Mouse (Mus musculus) heart, postnatal 25 days (tissue): Measurements from ENCODE around the gene Vsig8. TPM values are rescaled to one million over a fixed set of nuclear protein-coding genes. Genes with fewer than 3 reads are reported as not detected.

Source experiments
- DNase-seq: peaks from one replicate; pipeline ENCODE4 v3.0.0; 2022; ENCODE audit warnings: low spot score
- intact Hi-C: fragments of 180-260 bp; cut with DNase I; formaldehyde crosslinking; loops from one replicate; pipeline ENCODE4 v1.15.1; 2025
- total RNA-seq, 2 experiments: library from RNA; stranded (reverse); gene quantifications; 2 replicates each; pipeline ENCODE4 v1.2.3; 2021

Vsig8 gene
- total RNA-seq, 2 experiments from 2014 or later: not detected

DNA sequence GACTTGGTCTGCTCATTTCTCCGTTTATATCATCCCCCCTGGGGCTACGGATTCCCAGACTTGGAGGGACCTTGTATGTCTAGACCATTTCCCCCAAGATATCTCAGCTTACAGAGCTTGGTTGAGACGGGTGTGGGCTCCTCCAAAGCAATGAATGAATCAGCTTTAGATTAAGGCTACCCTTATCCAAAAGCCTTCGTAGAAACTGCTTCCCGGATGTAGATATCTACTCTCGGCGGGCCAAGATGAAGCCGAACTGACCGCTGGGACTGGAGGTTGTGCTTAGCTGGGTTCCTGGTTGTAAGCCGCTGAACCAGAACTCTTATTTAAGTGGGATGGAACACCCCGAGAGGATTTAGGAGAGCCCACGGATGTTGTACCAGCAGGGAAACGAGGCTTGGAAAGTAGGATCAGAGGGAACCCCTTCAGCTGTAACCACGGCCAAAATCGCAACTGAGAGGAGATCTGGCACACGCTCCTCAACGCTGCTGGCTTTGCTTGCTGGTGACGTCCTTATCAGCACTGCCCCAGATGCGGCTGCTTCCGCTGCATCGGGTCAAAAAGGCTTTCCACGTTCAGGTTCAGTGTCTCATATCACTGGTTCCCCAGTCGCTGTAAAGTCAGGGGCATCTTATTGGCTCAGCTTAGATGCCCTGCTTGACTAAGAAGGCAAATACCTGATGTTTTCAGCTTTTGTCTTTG is 29.2 kb upstream of the Vsig8 start:
- intact Hi-C loops: loop anchor here (5.0 kb wide), 1 partner anchor 34 kb away; no protein-coding TSS in a partner anchor
- peak; percentile 59 for DNase-seq

DNA sequence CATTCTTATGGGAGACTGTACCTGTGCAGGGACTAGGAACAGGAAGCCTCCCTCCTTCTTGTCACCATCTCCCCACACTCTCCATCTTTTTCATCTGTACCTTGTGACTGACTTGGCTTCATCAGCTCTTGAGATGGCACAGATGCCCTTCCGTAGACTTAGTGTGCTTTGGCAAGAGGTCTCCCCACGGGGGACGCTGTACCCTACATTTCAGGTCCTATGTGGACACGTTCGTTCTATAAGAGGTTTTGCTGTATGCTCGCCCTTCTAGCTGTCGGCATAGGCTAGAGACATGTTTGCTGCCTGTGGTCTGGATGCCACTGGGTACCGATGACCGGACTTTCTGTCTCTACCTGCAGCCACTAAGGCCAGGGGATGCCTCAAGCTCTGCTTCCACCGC is 28.3 kb upstream of the Vsig8 start:
- intact Hi-C loops: loop anchor here (5.0 kb wide), 1 partner anchor 35 kb away; no protein-coding TSS in a partner anchor

DNA sequence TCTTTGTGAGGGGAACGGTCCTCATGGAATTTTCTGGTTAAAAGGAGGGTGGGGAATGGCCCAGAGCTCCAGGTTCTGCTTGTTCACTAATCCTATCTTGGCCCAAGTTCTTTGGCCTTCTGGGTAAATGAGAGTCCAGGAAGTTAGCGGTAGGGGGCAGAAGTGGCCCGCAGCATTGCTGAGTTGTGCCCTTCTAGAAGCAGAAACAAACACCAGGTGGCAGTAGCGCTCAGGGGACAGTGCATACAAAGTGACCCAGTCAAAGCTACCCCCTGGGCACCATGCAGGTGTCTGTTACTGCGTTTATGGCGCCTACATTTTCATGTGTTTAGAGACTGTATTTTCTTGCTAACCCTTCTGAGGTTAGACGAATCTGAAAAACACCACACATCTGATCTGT is 27.0 kb upstream of the Vsig8 start:
- intact Hi-C loops: loop anchor here (1.0 to 5.0 kb wide), 3 partner anchors 36 to 105 kb away; no protein-coding TSS in a partner anchor
- DNase-seq: peak; percentile 79

More for the DNA sequence above, 28.3 kb upstream of the Vsig8 start:
- DNase-seq: no peak

DNA sequence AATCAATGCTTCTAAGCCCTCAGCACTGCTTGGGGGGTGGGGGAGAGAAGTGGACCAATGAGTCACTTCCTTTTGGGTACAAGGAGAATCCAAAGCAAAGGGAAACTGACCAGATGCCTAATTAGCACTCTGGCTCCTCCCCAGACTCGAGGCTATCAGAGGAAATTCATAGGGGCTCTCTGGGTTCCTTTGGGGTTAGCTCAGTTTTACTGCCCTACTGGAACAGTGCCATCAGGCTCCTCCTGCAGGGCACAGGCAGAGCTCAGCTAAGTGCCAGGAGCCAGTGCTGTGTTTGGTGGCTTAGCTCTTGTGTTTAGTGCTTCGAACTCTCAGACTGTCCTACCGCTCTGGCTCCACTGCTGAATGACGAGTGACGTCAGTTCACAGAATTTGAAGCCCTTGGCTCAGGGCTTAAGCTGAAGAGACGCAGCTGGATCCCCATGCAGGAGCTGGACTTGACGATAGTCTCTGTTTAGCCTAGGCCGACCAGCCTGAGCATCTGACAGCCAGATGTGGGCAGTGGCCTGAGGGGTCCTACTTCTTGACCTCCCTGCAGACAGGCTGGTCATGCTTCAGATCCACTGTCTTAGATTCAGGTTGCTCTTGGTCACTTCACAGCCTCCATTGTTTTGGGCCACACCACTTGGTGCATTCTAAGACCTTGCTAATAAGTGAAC is 25.1 kb upstream of the Vsig8 start:
- DNase-seq: no peak
- intact Hi-C loops: loop anchor here (1.0 kb wide), 1 partner anchor 33 kb away; no protein-coding TSS in a partner anchor

DNA sequence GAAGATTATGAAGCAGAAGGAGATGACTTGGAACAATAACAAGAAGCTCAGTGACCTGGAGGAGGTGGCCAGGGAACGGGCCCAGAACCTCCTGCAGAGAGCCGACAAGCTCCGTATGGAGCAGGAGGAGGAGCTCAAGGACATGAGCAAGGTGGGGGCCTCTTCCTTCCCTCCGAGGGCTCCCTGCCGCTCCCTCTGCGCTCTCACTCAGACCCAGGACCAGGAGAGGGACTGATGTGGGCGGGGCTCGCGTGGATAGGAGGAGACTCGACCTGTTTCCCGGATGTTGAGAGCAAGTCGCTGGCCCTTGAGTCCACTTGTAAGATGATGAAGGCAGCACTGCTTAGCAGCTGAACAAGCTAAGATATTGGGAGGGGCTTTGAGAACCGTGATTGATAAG is 23.2 kb upstream of the Vsig8 start:
- intact Hi-C loops: loop anchor here (2.0 kb wide), 1 partner anchor 16 kb away; no protein-coding TSS in a partner anchor
- no peak for DNase-seq

DNA sequence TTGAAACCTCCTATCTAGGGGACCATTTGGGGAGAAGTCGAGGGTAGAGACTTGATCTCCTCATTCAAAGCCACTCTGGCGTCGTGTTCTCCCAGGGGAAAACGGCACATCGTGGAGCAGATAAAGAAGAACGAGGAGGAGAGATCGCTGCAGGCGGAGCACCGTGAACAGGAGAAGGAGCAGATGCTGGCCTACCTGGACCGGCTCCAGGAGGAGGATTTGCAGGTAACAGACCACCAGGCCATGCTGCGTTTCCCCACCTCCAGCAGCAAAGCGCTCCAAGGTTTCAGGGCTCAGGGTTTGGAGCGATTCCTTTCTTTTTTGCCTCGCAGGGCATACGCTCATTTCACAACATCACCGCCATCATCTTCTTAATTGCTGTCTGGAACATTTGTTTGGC is 20.6 kb upstream of the Vsig8 start:
- intact Hi-C loops: no loop called here
- DNase-seq: no peak

DNA sequence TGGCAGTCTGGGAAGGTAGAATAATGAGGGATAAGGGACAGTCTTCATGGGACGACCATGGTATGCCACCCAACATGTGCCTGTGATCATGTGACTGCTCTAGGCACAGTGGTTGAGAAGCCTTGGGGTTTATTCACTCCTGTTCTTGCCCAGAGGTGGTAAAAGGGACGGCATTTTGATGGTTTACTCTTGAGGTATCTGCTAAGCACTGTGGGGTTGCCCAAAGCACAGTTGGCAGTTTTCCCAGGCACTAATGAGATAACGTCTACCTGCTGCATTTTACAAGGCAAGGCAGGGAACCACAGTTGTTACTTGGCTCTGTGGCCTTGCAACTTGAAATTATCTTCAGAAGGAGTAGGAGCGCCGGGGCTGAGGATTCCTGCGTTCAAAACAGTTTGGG is 15.9 kb upstream of the Vsig8 start:
- intact Hi-C loops: no loop called here
- DNase-seq: no peak

DNA sequence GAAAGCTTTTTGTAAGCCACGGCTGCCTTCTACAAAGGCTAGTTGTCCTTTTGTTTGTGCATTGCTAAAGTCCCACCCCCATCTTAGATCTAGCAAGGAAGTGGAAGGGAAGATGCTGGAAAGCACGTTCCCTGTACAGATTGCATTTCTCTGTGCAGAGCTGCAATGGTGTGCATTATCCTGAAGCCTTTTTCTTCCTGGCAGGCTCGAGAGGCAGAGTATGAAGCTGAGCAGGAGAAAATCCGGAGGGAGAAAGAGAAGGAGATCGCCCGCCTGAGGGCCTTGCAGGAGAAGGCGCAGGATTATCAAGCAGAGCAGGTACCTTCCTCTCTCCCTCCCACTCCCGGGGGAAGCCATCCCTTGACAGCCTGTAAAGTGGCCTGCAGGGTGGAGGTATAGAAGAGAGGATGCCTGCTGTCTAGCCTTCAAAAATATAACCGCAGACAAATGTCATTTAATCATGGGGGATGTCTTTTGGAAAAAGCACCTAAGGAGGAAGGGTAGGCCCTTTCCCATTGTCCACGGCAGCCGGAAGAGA is 15.4 kb upstream of the Vsig8 start:
- no peak for DNase-seq
- intact Hi-C loops: no loop called here

DNA sequence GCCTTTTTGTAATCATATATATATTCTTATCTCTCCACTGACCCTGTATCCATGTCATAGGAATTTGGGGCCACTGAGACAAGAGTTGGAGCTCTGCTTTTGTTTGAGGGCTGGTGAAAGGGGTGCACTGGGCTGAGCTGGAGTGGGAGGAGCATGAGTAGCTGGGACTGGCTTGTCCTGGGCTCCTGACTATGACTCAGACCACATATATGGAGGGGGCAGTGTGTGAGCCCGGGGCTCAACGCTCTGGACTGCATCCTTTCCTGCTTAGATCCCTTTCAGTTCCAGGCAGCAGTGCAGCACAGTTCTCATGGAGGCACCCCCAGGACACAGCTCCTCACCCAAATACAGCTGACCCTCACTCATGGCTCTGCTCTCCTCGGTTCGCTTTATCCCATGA is 9.7 kb upstream of the Vsig8 start:
- intact Hi-C loops: no loop called here
- DNase-seq: no peak

DNA sequence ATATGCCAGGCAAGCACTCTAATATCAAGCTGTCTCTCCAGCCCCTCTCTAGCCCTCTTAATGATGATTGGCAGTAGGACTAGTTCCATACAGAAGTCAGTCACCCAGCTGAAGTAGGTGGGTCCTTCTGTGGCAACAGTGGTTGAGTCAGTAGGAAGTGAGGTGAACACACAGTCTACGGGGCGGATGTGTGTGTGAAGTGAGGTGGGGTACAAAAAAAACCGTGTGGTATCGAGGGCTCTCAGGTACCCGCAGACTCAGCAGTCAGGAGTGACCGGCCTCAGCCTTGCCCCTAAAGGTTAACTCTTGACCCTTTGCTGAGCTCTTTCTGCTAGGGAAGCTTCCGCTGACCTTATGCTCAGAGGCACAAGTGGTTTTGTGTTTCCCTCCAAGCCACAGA is 7.2 kb upstream of the Vsig8 start:
- DNase-seq: no peak
- intact Hi-C loops: loop anchor here (2.0 kb wide), 1 partner anchor 16 kb away; no protein-coding TSS in a partner anchor

DNA sequence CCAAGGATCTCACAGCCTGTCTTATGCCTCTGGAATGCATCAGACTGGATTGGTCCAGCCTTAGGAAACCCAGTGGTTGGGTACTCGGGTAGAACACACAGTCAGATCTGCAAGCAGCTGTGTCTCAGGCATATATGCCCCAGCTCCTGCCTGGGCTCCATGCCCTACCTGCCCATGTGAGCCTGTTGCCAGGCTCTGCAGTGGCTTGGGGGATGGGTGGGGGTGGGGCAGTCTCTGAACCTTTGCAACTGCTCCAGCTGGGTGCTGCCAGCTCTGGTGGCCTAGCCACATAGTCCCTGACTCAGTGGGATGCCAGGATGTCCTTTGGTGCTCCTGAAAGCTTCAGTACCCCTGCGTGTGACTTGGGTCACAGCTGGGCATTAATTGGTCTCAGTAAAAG is 6.4 kb upstream of the Vsig8 start:
- intact Hi-C loops: loop anchor here (2.0 kb wide), 1 partner anchor 17 kb away; no protein-coding TSS in a partner anchor
- no peak for DNase-seq

DNA sequence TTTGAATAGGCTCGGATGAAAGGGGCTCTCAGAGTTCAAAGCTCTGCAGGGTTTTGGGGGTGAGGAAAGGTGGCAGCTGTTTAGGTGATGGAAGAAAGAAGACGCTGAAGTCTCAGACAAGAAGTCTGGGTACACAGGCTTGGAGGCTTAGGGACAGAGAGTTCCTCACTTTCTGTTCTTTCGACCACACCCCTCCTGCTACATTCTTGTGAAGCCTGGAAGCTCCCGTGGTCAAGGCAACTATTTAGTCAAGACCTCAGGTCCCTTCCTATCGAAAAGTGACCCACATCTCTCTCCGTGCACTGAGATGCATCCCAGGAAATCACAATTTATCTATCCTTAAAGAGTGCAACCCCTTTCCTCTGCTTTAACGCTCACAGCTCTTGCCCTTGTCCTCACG is 6.0 kb upstream of the Vsig8 start:
- no peak for DNase-seq
- intact Hi-C loops: loop anchor here (2.0 kb wide), 1 partner anchor 17 kb away; no protein-coding TSS in a partner anchor

DNA sequence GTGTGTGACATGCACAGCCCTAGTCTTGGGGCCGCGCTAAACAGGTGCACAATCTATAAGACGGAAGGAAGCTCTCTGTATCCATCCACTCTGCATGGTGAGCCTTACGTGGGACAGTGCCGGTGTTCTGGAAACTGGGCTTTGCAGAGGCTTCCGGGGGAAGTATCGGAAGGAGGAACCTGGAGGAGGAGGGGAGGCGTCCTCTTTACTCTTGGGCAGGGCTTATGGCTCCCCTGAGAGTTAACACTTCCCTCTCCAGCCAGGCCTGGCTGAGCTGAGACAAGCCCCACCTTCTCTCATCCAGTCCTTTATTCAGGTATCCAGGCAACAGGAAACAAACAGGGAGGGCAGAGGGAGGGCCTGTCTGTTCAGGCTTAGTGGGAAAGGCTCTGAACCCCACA is 5.2 kb upstream of the Vsig8 start:
- peak; percentile 33 for DNase-seq
- intact Hi-C loops: no loop called here

DNA sequence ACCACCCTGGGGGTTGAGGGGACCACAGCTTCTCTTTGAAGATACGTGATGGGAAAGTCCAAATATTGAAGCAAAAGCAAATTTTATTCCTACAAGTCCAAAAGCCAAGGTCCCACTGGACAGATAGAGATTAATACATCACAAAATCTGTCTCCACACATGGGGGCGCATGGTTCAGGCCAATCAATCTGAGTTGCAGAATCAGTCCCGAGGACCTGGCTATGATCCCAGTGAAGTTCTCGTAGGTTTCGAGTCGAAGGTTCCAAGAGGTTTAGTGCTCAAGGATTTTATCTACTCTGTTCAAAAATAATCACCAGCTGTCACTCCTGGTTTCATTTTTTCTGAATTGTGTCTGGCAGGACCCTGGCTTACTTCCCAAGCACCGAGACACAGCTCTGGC is 4.7 kb upstream of the Vsig8 start:
- intact Hi-C loops: no loop called here
- DNase-seq: no peak

DNA sequence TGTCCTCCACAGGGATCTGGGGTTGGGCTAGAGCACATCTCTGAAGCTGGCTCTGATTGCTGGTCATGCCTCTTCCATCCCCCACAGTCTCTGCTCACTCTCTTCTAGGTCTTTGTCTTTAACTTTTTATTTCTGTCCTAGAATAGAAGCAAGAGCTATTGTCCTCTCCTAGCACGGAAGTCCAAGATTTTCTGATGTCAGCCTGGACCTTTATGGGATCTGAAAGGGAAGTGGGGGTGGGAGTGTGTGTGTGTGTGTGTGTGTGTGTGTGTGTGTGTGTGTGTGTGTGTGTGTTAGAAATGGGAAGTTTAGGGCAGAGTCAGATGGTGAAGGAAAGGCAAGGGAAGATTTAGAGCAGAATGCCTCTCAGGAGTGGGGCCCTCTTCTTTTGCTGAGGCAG is 3.1 kb upstream of the Vsig8 start:
- intact Hi-C loops: no loop called here
- no peak for DNase-seq

DNA sequence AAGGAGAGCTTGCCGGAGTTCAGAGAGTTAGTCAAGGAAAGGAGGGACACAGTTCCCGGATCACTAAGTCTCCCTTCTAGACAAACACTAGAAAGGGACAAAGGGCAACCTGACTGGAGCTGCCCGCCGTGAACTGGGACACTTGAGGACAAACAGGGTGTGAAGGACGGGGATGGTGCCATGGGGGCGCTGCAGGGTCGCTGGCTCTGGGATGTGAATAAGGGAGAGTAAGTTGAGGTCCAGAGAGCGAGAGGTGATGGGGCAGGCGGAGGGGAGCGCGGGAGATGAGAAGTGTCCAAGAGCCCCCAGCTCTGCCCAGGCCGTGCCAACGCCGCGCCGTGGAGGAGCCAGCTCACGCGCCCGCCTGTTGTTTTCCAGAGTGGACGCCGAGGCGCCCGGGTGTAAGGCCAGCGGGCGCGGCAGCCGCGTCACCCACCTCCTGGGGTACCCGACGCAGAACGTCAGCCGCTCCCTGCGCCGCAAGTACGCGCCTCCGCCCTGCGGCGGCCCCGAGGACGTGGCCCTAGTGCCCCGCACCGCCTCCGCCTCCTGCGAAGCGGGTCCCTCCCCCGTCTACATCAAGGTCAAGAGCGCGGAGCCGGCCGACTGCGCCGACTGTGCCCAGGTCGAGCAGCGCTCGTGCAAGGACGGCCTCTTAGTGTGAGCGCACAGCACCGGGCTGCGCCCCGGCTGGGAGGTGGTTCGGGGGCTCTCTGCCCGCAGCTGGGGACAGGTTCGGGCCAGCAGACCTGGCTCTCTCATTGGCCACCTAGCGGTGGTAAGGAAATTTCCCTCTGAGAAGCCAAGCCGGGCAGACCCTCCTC is 7.1 kb downstream of the Vsig8 start:
- intact Hi-C loops: loop anchor here (1.0 to 5.0 kb wide), 2 partner anchors 33 to 49 kb away; no protein-coding TSS in a partner anchor
- DNase-seq: peak; percentile 64

DNA sequence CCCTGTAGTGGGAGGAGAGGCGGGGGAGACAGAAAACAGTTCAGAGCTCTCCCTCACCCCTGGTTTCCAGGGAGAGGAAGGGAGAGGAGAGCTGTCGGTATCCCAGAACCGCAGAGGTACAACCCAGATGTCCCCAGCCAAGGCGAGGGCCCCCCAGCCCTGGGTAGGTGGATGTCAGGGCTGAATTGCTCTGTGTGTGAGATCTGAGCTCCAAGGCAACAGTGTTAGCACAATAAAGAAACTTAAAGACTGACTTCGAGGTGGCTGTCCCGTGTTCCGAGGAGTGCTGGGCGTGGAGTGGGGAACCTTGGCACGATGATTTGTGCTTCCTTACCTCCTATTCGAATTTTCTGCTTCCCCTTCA is 7.7 kb downstream of the Vsig8 start:
- intact Hi-C loops: loop anchor here (1.0 to 5.0 kb wide), 2 partner anchors 33 to 49 kb away; no protein-coding TSS in a partner anchor
- DNase-seq: no peak

DNA sequence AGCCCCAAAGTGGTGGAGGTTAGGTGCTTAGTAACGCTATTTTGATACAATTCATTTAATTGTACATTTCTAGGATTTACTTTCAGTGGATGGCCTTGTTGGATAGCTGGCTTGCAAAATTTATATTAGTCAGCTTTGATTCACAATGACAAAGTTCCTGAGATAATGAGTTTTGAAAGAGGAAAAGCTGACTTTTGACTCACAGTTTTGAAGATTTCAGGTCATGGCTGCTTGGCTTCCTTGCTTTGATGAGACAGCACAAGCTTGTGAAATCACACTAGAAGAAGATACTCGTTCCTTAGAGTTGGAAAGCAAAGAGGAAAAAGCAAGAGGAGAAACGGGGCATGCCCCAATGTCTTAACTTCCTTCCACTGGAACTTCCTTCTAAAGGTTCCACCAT is 10.4 kb downstream of the Vsig8 start:
- intact Hi-C loops: no loop called here
- DNase-seq: no peak

DNA sequence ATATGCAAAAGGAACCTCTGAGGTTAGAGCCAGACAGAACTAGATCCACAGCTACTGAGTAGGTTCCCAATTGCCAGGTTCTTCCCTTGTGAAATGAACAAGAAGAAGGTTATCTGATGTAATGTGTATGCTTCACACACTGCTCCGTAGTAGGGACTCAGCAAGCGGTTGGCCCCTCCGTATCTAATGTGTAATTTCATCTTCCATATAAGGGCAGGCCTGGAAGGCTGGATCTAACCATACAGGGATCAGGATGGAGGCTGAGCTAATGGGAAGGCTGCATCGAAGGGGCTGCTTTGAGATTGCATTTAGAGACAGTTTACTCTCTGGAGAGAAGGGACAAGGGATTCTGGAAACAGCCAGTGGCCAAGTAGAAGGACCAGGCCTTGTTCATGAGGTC is 12.0 kb downstream of the Vsig8 start:
- DNase-seq: no peak
- intact Hi-C loops: no loop called here

DNA sequence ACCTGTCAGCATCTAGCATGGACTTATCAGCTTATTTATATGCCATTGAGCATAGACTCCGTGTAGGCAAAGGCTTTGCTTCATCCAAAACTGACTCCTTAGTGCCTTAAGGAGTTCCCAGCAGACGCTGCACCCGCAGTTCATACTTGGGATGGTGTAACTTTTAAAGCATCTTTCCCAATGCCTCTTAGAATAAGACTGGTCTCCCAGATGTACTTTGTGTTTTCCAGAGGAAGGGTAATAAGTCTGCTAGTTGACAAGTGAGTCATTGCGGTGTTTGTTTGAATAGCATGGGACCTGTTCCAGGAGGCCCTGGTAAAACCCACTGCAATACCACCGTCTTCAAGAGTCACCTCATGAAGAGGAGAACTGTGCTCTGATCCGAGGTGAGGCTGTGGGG is 24.4 kb downstream of the Vsig8 start:
- no peak for DNase-seq
- intact Hi-C loops: no loop called here
